Mouse (Mus musculus) neural tube, embryonic 10.5 days (tissue): ENCODE data around the gene Thbs4.
A peak's percentile ranks its signal among the peaks of the same experiment; 100 is the strongest.
"Not testable (repeated sequence)": the region's sequence is repeated elsewhere in the genome, so short reads cannot be mapped to it uniquely, and the experiment has no call there.

Experiments used
- DNase-seq: peaks from one replicate; pipeline ENCODE4 v3.0.0-alpha.2; 2017; ENCODE audit warnings: low spot score; ENCODE audit errors: extremely low spot score

Thbs4 gene

DNA sequence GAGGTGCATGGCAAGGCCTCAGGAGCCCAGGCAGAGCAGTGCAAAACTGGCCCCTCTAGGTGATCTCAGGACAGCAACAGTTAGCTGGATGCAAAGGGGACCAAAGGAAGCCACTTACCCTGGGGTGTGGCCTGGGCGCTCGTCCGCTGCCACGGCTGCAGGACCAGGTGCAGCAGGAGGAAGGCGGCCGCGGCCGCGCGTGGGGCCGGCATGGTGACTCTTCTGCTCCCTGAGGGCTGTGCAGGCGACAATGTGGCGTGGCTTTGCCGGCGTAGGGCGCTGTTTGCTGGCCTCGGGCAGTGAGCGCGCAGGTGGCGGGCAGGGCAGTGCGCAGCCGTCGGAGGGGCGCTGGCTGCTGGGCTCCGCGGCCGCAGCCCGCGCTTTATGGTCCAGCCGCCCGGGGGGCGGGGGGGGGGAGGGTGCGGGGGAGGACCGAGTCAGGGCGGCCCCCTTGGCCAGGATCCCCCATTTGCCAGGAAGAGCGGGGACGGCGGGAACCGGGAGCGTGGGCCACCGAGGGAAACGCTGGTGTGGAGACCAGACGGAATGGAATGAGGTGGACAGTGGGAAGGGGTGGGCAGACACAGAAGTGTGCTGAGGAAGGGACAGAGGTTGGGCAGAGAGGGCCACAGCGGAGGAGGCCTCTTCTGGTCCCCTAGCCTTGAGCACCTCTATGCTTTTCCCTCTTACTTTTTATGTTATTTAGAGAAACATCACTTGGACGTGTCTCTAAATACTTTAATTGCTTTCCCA is at the start of gene Thbs4:
TSS of gene Thbs4 (minus strand) at position 357 of the 753 bp plus-strand sequence.
- peak; percentile 37 for DNase-seq

DNA sequence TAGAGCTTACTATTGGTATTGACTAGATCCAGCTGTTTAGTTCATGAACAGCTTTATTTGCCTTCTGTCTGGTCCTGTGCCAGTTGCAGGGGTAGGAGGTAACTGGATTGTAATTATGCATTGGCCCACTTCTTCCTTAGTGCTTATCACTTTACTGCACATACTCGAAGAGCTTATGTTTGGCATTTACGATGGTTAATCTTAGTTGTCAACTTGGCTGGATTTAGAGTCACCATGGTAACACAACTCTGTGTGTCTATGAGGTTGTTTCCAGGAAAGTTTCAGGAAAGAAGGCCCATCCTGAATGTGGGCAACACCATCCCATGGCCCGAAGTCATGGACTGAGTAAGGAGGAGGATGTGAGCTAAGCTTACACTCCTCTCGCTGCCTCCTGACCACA is 38.5 kb upstream of the Thbs4 start:
- DNase-seq = no peak

DNA sequence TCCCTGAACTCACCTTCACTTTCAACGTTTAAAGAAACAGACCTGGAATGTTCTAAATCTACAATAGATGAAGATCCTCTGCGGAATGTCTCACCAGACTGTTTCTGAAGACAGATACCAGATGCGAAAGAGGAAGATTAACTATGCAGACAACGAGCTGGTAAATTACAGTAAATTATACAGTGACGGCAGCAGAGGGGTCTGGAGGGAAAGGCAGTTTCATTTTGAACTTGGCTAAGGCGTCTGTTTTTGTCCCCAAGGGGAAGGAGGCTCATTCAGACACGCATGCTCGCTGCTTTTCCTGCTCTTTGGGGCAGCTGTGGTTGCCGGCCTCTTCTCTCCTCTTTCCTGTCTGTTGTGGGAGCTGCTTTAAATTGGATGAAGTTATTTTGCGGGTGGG is 34.2 kb upstream of the Thbs4 start:
- DNase-seq = no peak

DNA sequence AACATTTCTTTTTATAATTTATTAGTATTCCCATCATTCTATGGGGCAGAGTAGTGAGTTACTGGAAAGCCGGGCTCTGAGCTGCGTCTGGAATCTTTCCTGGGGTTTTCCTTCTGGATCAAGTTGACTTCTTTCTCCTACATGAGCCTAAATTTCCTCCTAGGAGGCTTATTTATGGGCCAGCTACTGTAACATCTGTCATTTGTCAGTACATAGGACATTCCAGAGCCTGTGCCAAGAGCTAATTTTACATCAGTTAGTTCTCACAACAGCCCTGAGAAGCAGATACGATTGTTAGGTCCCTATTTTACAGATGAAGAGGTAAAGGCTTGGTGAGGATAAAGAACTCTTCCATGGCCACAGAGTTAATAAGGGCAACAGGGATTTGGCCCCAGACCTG is 22.7 kb upstream of the Thbs4 start:
- DNase-seq = no peak

DNA sequence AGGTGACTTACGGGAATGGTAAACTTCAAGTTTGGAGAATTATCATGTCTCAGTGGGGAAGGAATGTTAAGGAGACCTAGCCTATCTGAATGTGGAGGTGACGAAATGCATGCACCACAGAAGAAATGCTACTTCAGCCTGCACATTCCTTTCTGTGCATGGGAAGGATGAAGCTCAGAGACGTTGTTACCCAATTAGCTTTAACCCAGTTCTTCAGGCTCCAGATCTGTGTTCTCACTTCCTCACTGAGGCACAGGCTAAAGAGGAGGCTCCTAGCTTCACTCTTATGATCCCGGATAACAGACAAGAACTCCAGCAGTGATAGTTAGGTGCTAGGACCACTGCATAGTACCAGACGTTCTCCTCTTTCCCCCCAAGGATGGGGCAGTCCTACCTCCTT is 21.7 kb upstream of the Thbs4 start:
- no peak for DNase-seq

DNA sequence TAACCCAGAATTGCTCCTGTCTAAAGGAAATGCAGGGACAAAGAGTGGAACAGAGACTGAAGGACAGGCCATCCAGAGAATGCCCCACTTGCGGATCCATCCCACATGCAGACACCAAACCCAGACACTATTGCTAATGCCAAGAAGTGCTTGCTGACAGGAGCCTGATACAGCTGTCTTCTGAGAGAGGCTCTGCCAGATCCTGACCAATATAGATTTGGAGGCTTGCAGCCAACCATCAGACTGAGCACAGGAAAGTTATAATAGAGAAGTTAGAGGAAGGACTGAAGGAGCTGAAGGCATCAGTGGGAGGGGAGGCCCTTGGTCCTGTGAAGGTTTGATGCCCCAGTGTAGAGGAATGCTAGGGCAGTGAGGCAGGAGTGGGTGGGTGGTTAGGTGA is 16.0 kb upstream of the Thbs4 start:
- DNase-seq = not testable (repeated sequence)

DNA sequence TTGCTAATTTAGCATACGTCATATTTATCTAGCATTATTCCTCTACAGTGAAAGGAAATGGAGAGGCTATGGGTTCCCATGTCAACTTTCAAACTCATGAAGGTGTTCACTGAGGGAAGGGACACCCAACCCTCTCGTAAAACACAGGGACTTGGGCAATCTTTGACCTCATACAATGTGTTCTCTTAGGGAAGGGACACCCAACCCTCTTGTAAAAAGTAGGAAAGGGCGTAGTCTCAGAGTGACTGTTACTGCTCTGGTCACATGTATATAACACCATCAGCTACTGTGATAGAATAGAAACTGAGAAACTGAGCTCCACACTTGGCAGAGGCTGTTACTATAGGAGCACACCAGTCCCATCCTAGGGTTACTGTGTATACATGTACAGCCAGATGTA is 13.2 kb upstream of the Thbs4 start:
- DNase-seq = no peak

DNA sequence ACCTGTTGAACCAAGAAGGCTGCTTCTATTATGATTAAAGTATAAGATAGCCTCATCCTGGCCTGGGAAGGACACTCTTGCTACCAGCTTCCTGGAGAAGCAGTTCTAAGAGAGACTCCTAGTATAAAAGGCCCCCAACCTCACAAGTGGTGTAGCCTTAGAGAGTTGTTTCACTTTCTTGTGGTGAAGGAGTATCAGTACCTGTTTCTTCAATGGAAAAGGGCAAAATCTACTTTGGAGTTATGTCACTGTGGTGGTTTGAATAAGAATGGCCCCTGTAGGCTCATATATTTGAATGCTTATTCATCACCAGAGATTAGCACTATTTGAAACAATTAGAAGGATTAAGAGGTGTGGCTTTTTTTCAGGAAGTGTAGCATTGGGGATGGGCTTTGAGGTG is 12.2 kb upstream of the Thbs4 start:
- no peak for DNase-seq

DNA sequence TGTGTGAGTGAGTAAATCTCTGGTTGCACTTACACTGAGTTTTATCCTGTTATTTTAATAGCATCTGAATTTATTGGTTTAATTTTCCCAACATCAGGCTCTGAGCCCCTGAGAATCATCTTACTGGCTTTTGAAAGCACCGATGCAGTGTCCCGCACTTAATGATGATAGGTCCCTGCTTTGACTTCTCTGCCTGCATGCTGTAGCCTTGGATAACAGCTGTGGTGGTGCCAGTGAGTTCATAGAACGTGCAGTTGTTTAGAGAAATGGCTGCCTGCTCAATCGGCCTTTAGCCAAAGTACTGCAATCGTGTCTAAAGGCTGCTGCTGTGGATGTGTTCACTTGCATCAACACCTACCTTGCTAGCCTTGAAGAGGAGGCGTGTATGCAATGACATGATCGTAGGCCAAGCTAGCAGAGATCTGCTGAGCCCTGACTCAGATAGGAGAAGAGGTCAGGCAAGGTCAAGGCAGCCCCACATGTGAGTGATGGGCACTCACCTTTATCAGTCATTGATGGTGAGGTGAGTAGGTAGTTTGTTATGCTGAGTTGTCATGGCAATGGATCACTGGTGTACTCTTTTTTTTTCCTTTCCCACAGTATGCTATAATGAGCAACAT is 4.8 kb upstream of the Thbs4 start:
- DNase-seq = no peak

DNA sequence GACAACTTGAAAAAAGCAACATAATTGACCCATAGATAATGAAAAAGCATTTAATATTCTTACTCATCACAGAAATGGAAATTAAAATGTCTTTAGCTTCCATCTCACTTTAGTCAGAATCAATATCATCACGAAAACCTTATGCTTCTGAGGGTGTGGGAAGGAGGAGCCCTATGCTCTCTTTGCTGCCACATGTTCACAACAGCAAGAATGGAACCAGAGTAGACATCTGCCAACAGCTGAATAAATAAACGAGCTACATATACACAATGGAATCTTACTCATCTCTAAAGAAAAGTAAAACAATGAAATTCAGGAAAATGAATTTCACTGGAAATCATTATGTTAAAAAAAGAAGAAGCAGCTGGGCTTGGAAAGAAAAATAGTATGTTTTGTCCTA is 4.2 kb upstream of the Thbs4 start:
- DNase-seq = no peak

DNA sequence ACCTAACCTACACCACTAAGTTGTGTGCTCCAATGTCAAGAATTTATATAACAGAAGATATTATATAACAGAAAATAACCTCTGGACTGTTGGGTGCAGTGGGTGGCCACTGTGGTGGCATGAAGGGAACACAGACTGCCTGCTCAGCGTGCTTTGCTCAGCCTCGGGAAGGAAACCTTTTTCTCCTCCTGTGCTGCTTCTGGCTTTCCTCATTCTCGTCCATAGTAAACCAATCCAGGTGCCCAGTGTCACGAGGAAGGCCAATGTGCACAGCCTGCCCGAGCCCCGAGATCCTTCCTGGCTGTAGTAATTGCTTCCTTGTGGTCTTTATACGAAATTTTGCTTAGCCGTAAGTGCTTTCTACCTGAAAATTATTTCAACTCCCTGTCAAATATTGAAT is 982 bp downstream of the Thbs4 start:
- DNase-seq = no peak

DNA sequence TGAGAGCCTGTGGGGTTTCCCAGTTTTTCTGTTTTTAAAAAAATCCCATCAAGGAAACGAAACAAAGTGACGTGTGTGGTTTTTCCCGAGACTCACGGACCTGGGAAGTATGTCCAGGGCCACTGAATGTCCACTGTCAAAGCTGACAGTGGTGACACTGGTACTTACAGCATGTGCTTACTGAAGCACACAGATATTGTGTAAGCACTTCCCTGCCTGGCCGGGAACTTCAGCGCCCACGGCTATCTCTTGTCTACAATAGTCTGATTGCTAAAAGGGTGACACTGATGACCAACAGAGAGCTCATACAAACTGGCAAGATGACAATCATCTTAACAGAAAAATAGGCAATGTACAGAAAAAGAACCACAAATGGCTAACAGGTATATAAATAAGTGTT is 3.1 kb downstream of the Thbs4 start:
- no peak for DNase-seq

DNA sequence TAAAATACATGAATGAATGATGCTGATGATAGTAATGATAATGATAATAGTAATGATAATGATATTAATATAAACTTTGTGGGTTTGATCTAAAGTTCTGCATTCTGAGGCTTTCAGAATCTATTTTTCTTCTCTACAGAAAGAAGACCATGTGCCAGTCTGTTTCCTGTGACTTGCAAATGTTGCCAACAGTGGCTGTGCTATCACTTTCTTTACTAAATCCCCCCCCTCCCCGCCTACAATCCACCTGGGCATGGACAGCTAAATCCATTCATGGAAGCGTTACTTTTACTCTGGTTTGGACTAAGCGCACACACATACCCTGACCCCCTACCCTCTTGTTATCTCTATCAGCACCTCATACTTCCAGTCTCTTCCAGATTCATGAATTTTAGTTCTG is 10.3 kb downstream of the Thbs4 start:
- no peak for DNase-seq

DNA sequence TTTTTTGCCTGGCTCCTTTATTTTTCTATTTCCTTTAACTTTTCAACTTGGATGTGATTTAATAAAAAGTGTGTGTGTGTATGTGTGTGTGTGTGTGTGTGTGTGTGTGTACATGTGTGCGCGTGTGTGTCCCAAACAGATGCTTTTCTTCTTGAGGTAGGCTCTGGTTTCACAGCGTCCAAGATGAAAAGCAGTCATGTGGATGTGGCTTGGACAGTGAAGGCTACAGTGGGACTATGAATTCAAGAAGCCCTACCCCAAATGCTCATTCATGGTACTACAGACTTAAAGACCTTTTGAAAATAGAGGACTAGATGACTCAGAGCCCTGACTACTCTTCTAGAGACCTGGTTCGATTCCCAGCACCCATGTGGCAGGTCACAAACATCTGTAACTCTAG is 11.1 kb downstream of the Thbs4 start:
- DNase-seq = no peak

DNA sequence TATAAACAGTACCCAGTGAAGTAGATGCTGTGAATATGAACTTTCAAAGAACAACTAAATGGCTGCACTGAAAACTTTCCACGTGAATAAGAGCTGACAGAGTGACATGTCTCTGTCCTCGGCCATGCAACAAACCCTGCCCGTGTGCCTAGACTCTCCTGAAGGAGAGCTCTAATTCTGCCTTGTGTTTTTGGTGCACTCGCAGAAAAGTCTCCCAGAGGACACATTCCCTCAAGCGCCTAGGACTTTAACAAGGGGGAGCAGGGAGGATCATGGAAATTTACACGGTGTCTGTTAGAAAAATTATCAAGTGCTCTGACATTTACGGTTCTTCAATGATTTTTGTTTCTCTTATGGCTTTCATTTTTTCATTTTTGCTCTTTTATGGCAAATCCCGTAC is 13.7 kb downstream of the Thbs4 start:
- no peak for DNase-seq

DNA sequence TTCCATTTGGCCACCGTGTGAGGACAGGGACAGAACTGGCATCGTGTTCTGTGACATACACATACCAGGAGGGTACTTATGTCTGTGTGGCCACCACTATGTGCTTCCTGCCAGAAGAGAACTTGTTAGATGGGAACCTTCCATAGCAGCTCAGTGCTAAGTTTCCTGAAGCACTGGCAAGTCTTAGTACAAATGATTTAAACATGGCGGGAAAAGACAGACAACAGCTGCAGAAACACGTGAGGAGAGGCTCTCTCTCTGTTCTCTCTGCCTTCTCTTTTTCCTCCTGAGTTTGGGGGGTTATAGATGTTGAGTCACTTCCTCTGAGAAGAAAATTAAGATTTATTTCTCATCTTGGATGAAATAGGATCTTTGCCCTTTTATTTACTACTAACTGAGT is 14.5 kb downstream of the Thbs4 start:
- DNase-seq = no peak

DNA sequence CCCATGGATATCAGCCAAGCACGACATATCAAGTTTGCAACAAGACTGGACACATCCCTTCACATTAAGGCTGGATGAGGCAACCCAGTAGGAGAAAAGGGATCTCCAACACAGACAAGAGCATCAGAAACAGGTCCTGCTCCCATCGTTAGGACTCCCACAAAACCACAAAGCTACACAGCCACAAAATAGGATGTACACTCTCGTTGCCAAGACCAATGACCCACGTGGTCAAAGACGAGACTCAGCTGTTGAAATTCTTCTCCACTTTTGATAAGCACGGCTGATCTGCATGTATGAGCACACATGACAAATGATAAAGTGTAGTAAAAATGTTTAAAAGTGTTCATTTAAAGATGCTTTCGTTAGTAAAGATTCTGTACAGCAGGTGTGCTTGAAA is 16.0 kb downstream of the Thbs4 start:
- DNase-seq = no peak

DNA sequence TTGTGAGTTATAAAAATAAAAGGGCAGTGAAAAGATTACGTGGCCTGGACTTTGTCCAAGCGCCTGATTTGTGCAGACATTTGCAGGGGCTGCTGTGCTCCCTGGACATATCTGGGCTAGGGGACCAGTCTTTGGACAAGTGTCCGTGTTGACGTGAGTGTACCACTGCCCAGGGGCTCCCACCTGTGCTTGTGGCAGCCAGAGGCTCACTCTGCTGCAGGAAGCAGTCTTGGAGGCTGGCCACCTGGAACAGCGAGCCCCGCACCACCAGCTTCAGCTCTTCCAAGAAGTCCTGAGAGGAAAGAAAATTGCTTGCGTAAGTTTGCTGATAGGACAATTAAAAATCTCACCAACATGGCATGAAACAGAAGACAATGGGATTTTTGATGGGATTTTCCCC is 18.7 kb downstream of the Thbs4 start:
- DNase-seq = no peak

DNA sequence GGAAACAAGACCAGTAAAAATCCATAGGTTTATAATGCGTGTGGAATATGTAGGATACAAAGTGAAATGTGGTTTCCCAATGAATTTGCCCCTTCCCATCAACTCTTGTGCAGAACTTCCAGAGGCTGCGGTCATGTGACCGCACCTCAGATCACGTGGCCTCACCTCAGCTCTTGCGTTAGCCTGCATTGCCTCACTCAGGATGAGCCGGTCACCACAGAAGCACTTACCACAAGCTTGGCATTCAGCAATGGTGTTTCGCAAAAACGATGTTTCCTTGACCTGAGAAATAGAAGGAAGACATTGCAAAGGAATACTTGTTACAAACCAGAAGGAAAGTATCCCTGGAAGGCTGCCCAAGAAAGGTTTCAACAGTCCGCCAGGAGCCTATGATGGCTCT is 19.7 kb downstream of the Thbs4 start:
- DNase-seq = no peak

DNA sequence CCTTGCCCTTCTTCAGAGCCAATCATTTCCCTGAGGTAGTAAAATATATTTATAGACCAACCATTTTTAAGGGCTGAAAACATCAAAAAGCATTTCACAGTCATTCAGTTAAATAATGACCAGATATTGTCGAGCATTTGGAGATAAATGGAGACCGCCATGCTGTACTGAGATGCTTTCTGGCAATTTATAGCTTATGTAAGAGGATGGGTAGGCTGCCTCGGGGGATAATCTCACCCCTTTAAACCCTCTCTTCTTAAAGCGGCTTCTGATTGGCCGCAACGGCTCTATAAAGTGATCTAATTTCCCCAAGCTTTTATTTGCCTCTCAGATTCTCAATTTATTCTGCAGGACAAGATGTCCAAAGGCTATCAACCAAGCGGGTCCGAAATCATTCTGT is 22.1 kb downstream of the Thbs4 start:
- DNase-seq = no peak

DNA sequence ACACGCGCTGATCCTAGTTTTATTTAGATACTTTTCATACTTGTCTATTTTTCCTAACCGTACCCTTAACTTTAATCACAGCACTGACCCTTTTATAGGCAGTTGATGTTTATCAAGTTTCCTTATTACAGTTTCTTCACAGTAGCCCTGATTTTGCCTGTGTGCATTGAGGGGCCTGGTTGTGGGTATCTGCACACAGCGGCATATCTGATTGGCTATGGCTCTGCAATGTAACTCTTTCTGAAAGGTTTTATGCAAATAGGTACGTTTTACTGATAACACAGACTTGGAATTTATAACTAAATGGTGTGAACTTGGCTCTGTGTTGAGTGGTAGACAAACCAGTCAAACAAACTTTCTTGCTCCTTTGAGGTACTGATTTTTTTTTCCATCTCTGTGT is 23.1 kb downstream of the Thbs4 start:
- no peak for DNase-seq

DNA sequence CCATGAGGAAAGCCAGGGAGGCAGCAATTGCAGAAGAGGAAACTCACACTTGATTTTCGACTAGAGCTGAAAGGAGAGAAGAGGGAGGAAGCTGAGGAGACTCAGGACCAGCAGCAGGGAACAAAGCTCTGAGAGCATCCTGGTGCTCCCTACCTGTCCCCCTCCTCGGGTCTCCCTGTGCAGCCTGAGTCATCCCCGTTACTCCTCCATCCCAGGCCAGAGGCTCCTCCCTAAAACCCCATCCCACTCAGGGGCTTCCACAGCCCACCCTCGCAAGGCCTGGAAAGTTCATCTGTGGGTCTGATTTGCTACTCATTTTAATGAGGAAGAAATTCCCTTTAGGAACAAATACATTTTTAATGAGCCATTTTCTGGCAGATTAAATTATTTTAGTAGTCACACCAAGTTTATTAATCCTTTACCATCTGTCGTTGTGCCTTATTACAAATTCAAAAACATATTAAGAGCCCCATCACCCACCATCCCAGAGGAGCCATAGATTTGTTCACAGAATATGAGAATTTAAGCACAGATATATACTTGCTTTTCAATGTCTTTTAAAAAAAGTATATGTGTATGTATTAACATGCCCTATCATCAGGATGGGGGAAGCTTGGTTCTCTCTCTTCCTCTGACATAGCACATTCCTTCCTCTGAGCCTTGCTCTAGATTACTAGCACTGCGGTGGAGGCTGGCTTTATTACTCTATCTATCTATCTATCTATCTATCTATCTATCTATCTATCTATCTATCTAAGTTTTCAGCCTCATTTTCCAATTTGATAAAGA is 29.0 kb downstream of the Thbs4 start:
- DNase-seq = no peak

DNA sequence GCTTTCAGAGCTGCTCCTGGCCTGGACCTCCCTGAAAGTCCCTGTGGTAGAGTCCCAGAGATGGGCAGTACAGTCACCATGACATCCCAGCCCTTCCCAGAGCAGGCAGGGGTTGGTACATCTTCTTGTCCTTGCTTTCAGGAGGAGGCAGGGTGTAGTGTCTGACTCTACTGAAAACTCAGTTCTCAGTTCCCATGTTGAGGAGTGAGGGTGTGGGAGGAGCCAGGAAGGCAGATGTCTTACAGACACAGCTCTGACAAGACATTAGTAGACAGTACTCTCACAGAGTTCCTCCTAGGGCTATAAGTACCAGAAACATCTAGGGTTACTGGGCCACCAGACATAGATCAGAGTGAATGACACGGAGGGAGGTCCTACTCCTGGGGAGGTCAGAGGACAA is 32.3 kb downstream of the Thbs4 start:
- DNase-seq = no peak
